Mouse (Mus musculus) regulatory T cell (primary cell): ENCODE data around the gene Cdc37.

ENCODE experiments used
- in situ Hi-C: fragments of 300-600 bp; cut with MboI, MseI; formaldehyde crosslinking; loops from one replicate; pipeline ENCODE4 v1.15.1; 2025; ENCODE audit warnings: high pct_unique_total_duplicates

Gene Cdc37

DNA sequence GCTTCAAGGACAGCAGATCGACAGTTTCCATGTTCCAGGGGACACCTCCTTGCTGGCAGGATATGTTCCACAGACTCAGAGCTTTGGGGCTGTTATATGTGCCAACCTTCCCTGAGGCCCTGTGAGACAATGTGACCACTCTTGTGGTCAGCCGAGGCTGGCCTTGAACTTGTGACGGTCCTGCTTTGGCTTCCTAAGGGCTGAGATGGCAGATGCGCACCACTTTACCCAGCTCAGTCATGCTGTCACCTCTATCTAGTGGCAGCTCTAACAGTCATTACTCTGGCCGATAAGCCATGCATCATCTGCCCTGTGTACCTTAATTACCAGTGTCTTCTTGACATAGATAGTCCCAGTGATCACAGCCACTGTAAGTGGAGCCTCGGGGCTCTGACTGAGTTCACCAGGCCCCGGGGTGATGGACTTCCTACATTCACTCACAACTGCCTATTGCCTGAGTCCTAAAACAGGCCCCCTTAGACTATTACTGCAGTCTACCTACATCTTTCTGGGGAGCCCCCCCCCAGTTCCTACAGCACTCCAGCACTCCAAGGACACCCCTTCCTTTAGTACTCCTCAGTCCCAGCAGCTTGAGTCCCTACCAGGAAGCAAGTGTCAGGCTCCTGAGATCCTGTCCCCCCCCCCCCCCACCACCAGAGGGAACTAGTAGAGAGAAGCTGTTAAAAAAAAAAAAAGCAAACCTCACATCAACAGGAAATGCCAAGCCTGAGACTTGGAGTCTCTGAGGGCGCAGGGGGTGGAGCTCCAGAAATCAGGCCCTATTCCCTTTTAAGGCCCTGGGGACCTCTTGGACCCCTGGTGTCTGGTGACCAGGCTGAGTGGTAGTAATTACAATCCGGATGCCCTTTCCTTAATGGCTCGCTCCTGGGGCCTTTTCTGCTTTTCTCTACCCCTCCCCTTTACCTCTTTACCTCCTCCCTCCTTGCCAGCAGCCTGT lies 17.6 kb upstream of the Cdc37 start:
- in situ Hi-C loops: no loop called here

GRCm38 (mm10) chr9:21166516-21166915 lies 16.7 kb upstream of the Cdc37 start:
- in situ Hi-C loops: no loop called here

DNA sequence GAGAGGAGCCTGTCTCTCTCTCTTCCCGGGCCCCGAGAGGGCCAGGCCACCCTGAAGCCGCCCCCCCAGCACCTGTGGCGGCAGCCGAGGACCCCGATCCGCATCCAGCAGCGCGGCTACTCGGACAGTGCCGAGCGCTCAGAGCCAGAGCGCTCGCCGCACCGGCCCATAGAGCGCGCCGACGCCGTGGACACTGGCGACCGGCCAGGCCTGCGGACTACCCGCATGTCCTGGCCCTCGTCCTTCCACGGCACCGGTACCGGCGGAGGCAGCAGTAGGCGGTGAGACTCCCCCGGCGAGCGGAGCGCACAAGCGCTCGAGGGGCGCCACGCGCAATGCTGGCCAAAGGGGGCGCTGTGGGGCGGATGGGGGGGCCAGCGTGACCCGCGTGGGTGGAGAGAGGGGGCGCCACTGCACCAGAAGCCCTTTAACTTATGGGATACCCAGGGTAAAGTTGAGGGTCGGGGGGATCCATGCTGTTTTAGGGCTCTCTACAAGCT lies 16.2 kb upstream of the Cdc37 start:
- in situ Hi-C loops: no loop called here

DNA sequence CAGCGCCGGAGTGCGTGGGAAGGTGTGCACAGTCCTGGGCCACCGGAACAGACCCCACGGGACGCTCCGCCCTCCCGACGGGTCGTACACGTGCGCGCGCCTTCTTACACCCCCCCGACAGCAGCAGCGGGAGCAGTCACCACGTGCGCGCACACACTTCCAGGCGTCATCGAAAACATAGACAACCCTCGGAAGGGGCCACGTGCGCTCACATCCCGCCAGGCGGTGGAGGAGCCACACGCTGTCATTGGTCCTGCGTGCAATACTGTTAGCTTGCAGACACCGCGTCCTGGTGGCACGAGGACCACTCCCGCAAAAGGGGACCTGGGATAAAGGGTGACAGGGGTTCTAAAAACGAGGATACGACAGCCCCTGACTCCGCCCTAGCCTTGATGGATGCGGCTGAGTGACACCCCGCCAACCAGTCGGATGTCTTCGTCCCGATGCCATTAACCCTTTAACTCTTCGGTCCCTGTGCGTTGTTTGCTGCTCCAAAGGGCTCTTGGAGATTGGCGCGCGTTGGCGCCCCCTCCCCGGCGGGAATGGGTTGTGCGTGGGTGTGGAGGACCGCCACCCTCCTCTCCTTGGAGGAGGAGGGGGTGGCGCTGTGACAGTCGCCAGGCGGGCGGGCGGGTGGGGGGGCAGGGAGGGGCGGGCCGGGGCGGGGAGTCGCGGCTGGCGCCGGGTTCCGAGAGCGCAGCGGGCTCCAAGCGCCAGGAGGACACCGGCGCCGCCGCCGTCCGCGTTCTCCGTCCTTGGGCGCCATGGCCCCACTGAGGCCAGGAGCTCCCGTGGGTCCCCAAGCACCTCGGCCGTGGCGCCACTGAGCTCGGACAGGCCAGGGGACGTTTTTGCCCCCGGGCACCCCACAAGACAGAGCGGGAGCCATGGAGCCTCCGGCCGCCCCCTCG lies 15.5 kb upstream of the Cdc37 start, which contains the start of gene Pde4a:
TSS of gene Pde4a (plus strand) at position 674 of the 911 bp plus-strand sequence.
- in situ Hi-C loops: no loop called here

- in situ Hi-C loops: no loop called here
Measured at GRCm38 (mm10) chr9:21164072-21164471, 14.3 kb upstream of the Cdc37 start.

GRCm38 (mm10) chr9:21163086-21164050 lies 13.6 kb upstream of the Cdc37 start:
- in situ Hi-C loops: no loop called here

GRCm38 (mm10) chr9:21161209-21161909 lies 11.6 kb upstream of the Cdc37 start:
- in situ Hi-C loops: no loop called here

GRCm38 (mm10) chr9:21154787-21155186 lies 5.0 kb upstream of the Cdc37 start:
- in situ Hi-C loops: no loop called here

- in situ Hi-C loops: no loop called here
Measured at GRCm38 (mm10) chr9:21153833-21154232, 4.1 kb upstream of the Cdc37 start.

DNA sequence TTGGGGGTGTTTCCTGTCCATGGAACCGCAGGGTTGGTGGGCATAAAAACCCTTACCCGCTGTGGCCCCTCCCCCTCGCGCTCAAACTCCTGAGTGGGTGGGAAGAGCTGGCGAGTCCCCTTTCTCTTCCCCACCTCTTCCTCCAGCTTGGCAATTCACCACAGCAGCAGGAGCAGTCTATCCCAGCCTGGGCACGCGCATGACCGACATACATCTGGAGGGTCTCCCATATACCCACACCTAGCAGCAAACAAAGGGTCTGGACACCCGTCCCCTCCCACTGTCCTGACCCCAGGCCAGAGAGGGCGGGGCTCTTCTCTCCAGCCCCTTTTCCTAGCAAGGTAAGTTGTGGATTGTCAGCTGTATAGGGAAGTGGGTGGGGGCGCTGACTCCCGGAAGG lies 3.5 kb upstream of the Cdc37 start:
- in situ Hi-C loops: no loop called here

DNA sequence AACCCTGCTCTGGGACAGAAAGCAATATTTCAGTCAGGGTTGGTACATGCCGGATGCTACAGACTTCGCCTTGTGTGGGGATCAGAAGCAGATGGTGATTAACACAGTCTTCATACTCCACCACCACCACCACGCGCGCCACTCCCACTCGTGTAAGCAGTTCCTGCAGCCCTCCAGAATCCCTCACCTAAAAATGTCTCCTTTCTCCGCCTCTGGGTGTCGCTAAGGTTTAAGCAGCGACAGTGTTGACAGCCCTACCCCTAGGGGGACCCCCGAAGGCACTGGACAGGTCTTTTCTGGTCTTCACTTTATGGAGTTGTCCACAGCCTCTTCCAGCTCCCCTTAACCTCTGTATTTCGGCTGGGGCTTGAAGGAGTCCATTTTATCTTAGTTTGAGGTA lies 2.9 kb upstream of the Cdc37 start:
- in situ Hi-C loops: no loop called here

GRCm38 (mm10) chr9:21149077-21149653 lies 617 bp downstream of the Cdc37 start:
- in situ Hi-C loops: loop anchor here (5.0 kb wide), 1 partner anchor 117 kb away; the partner anchor contains the start of gene Icam5

DNA sequence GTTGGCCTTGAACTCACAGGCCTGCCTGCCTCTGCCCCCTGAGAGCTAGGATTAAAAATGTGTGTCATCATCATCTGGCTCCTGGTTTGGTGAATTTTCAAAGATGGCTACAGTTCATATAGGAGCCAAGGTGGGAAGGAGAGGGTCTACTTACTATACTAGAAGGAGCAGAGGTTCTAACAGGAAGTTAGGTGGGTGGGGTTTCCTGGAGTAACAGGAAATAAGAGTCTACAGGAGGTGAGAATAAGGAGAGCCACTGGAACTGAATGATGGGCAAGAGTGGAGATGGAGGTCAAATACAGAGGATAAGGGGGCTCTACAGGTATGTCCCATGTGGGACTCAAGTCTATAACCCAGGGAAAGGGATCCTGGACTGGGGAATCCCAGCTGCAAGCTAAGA lies 1.4 kb downstream of the Cdc37 start:
- in situ Hi-C loops: loop anchor here (5.0 kb wide), 1 partner anchor 116 kb away; the partner anchor contains the start of gene Icam5

- in situ Hi-C loops: loop anchor here (5.0 kb wide), 1 partner anchor 114 kb away; the partner anchor contains the start of gene Icam5
Measured at GRCm38 (mm10) chr9:21146722-21147121, 3.1 kb downstream of the Cdc37 start.

DNA sequence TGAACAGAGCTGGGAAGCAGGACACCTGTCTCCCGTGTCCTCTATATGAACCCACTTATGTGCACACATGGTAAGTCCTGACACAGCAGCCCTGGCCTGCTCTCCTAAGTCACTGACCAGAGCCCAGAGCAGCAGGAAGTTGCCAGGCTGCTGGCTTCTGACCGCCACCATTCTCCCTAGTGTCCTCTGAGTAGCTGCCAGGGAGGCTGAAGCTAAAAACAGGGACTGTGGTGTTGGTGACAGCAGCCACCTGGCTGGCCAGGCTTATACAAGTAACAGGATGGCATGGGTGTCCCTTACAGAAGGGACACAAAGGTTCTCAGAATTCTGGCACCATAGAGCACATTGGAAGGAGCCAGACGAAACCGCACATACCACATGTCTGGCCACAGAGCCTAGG lies 4.4 kb downstream of the Cdc37 start:
- in situ Hi-C loops: loop anchor here (5.0 kb wide), 1 partner anchor 113 kb away; the partner anchor contains the start of gene Icam5

DNA sequence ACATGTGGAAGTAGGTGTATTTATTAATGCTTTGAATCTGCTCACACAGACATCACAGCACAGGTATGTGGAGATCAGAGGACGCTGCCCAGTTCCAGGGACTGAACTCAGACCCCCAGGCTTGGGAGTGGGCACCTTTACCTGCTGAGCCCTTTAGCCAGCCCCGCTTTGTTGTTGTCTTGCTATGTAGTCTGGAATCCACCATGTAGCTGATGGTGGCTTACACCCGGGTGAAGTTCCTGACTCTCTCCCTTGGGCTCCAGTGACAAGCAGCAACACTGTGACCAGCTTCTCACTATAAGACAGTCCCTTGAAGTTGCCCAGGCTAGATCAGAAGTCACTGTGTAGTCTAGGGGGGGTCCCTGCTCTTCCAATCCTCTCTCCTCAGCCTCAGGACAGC lies 5.4 kb downstream of the Cdc37 start:
- in situ Hi-C loops: no loop called here

GRCm38 (mm10) chr9:21141922-21142321 lies 7.9 kb downstream of the Cdc37 start:
- in situ Hi-C loops: no loop called here

- in situ Hi-C loops: no loop called here
Measured at GRCm38 (mm10) chr9:21138386-21138785, 11.4 kb downstream of the Cdc37 start.

DNA sequence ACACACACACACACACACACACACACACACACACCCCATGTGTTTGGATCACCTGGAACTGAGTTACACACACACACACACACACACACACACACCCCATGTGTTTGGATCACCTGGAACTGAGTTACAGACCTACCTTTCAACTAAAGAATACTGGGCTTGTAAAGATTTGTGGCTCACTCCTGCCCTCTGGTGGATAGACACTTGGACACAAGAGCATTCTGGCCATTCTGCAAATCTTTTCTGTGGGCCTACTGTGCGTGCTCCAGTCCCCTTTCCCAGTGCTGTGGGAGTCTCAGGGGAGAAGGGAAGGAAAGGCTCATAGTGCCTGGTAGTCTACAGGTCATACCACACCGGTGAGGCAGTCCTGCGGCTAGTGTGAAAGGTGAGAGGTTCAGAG lies 12.6 kb downstream of the Cdc37 start:
- in situ Hi-C loops: no loop called here

DNA sequence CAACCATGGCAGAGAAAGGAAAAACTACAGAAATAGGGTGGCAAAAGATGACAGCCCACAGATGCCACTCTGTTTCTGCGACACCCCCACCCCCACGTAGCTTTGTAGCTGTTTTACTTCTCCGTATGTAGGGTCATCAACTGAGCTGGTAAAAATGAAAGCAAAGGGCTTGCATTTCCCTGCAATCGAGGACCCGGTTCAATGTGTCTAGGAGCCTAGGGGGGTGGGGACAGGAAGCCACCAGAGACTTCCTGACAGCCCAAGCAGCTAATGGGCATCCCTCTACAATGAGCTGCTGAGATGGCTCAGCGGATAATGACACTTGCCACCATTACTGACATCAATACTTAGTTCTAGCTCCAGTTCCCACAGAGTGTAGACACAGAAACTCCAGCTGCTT lies 13.4 kb downstream of the Cdc37 start:
- in situ Hi-C loops: no loop called here
